Mouse (Mus musculus): ENCODE data around the gene Olfr74.
"Not testable (repeated sequence)": the region's sequence is repeated elsewhere in the genome, so short reads cannot be mapped to it uniquely, and the experiment has no call there.

The Olfr74 gene

DNA sequence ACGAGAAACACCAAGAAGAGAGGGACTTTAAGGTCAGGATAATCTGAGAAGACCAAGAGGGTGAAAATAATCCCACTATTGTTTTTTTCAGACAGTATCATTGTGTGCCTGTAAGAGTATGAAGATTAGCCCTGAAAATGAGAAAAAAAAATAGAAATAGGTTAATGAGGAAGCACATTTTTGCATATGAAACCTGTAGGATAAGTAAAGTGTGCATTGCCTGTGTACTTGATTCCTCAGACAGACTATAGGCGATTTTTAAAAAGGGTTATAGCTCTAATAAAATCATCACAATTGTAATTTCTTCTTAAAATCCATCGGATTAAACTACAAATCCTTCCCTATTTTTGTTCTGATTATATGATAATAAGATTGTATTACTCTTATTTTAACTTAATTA lies at the start of gene Olfr74:
Olfr74 (minus strand) TSS at position 101 of the 400 bp plus-strand sequence.
- DNase-seq: no peak

DNA sequence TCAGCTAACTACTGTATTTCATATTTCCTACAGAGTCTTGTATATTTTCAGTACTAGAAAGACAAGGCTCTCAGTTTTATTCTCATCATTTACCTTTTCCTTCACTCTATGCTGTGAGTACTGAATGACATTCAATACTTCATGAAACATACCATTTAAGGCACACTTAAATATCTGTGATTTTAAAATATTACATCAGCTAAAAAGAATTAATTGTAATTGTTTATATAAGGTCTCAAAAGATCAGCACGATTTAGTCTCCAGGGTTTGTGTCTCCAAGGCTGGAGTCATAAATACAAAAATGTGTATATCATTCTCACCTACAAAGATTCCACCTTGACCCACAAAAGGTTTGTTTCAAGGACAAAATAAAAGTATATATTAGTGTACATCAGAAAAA lies 48.0 kb upstream of the Olfr74 start, which contains the start of gene Olfr1161:
Olfr1161 (plus strand) TSS at position 301 of the 400 bp plus-strand sequence.
- not testable (repeated sequence) for DNase-seq

DNA sequence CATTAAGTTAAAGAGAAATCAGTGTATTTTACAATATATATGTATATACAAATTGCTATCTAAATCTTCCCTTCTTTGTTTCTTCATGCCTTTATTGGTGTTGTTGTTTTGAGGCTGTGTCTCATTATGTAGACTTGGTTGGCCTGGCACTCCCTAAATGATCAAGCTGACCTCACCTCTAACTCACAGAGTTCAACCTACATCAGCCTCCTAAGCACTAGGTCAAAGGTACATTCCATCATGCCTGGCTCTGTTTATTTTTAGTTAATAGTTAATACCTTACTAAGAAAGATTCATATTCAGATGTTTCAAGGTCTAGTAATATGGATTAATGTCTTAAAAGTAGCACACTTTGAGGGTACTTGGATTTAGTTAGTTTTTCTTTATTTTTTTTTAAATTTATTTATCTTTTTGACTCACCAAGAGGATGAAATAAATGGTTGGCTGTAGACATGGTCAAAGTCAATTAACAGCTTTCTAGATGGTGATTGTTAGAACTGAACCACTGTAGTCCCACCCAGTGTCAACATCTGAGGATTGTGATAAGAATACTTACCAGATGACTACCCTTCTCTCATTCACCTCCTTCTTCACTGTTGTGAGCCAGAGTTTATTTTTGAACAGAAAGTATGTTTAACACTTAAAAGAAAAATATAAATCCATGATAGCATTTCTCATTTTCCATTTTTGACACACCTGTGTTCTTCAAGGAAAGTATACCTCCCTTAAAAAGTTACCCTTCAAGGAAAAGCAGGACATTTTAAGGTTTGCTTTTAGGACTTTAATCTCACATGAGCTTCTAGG lies 33.3 kb upstream of the Olfr74 start, which contains the start of gene Olfr1160:
Olfr1160 (minus strand) TSS at position 754 of the 804 bp plus-strand sequence.
- DNase-seq: no peak

DNA sequence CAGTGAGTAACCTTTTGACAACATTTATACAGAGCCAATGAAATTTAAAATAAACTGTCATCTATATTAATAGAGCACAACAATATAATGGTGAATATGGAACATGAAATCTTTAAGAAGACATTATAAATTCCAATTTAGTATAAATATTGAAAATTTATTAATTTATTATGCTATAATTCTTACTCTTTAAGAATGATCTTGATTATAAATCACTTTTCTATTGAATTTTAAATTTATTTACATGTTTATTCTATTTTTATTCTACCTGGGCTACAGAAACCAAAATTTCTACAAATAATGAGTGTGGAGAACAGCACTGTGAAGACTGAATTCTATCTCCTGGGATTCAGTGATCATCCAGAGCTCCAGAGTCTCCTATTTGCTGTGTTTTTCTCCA lies 15.3 kb upstream of the Olfr74 start, which contains the start of gene Olfr1158:
Olfr1158 (plus strand) TSS at position 301 of the 400 bp plus-strand sequence.
- no peak for DNase-seq

DNA sequence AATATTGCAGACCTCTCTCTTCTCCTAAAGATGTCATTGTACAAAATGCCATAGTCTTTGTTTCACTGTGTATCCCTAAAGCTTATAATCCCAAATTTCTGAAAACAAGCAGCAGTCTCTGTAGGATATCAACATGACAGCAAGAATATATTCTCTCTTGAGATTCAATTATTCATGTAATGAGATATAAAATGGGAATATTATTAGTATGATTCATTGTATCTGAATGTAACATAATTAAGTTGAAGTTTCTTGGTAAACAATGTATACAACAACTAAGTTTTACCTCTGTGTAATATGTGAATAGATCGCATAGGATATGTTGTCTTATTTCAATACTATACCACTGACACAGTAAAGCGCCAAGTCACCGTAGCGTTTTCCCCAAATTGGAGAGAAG lies 6.3 kb downstream of the Olfr74 start, which contains the start of gene Olfr1157:
Olfr1157 (minus strand) TSS at position 101 of the 400 bp plus-strand sequence.
- DNase-seq: no peak

DNA sequence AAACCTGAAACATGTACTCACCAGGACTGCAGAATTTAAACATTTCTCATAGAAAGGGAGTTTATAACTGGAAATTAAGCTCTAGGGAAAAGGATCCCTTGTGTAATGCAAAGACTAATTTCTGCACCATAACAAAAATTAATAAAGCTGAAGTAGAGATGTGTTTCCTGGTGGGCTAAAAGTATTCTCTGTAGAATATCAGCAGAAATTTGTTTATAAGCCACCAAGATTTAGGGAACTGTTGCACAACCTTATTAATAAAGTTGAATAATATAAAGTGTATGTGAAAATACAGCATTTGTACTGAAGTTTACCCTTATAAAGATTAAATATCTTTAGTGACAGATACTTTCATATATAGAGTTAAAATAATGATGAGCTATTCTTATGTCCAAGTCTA lies 21.5 kb downstream of the Olfr74 start, which contains the start of gene Olfr1156:
Olfr1156 (minus strand) TSS at position 101 of the 400 bp plus-strand sequence.
- no peak for DNase-seq

DNA sequence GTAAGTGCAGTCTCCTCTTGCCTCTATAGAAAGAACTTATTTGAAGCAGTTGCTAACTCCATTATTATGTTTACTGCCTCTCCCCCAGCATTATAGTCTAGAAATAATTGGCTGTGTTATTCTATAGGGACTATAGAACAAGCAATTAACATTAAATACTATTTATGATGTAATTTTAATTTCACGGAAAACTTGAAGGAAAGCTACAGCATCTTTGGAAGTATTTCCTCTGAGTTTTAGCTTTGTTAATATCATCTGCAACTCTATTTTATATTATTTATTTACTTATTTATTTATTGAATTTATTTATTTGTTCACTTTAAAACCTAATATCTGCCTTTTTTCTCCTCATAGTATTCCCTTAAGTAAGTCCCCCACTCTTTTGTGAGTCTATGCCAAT lies 29.4 kb downstream of the Olfr74 start, which contains the start of gene Olfr1155:
Olfr1155 (minus strand) TSS at position 101 of the 400 bp plus-strand sequence.
- DNase-seq: no peak
